Mouse (Mus musculus) heart, embryonic 12.5 days (tissue): Measurements from ENCODE around the gene Ncapg2. TPM values are rescaled to one million over a fixed set of nuclear protein-coding genes. Genes with fewer than 3 reads are reported as not detected.

ENCODE experiments used
- ATAC-seq: fragments of 200-750 bp; cut with Nextera tagmentation; 2 replicates; pipeline ENCODE4 v1.8.0; 2017; ENCODE audit warnings: moderate TSS enrichment, moderate library complexity; ENCODE audit not compliant: insufficient number of reproducible peaks, low FRiP score
- H3K27ac ChIP-seq: fragments of 300-500 bp; sonication (generic); 2 replicates; pipeline ENCODE4 v1.5.1; 2016; ENCODE audit warnings: mild to moderate bottlenecking, moderate library complexity; ENCODE audit not compliant: poor library complexity, severe bottlenecking
- H3K27me3 ChIP-seq: fragments of 300-500 bp; sonication (generic); replicated peaks from 2 replicates; pipeline ENCODE4 v1.6.1; 2016; ENCODE audit warnings: mild to moderate bottlenecking, moderate library complexity
- H3K36me3 ChIP-seq: fragments of 300-500 bp; sonication (generic); 2 replicates; pipeline ENCODE4 v1.6.1; 2016; ENCODE audit warnings: mild to moderate bottlenecking, moderate library complexity
- H3K4me1 ChIP-seq: fragments of 300-500 bp; sonication (generic); replicated peaks from 2 replicates; pipeline ENCODE4 v1.6.1; 2016; ENCODE audit warnings: mild to moderate bottlenecking
- H3K4me2 ChIP-seq: fragments of 300-500 bp; sonication (generic); 2 replicates; pipeline ENCODE4 v1.6.1; 2016; ENCODE audit warnings: mild to moderate bottlenecking, moderate library complexity
- H3K4me3 ChIP-seq: fragments of 300-500 bp; sonication (generic); 2 replicates; pipeline ENCODE4 v1.5.1; 2016; ENCODE audit warnings: mild to moderate bottlenecking
- H3K9ac ChIP-seq: fragments of 300-500 bp; sonication (generic); 2 replicates; pipeline ENCODE4 v1.6.1; 2016; ENCODE audit warnings: mild to moderate bottlenecking, moderate library complexity
- H3K9me3 ChIP-seq: fragments of 300-500 bp; sonication (generic); replicated peaks from 2 replicates; pipeline ENCODE4 v1.6.1; 2016; ENCODE audit warnings: mild to moderate bottlenecking, moderate library complexity
- WGBS: fragments of 180-500 bp; shearing (Covaris S2); methylation state at CpG from one replicate; pipeline ENCODE4 v1.1.7; 2016; 5-methylcytosine and 5-hydroxymethylcytosine counted together
- polyA plus RNA-seq: library from polyadenylated mRNA; unstranded; fragments of >200 nt; fragmentation: Nextera tagmentation; extraction: Ambion mirVana; gene quantifications from 2 replicates; pipeline ENCODE4 v1.2.1, GENCODE M21; 2016

Gene Ncapg2
- polyA plus RNA-seq, 1 experiment from 2014 or later, result 36.7 TPM

DNA sequence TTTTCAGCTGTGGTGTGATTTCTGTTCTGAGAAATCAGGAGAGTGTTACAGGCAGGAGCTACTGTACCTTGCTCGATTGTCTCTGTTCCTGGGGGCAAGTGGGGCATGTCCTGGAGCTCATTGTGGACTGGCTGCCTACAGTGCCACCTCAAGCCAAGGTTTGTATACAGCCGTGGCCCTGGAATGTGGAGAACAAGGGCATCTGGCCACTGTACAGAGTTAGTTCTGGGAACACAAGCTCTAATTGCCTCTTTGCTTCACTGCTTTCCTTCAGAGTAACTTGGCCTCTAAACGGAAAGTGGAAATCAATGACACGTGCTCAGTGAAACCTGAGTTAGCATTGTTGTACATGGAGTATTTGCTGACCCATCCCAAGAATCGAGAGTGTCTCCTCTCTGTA is 33.4 kb downstream of the Ncapg2 start:
- Histone ChIP-seq H3K27me3 (no peaks in the 10 kb centered on the region), H3K9me3 (no peaks in the 10 kb centered on the region), H3K36me3 (peaks cover 67% of the 10 kb centered on the region), H3K4me1 (0 out of 2 replicates have a peak, but pooled peaks cover 5% of the 10 kb centered on the region), H3K4me3 (no peak overlapping the region), H3K9ac (no peak overlapping the region), H3K27ac (no peak overlapping the region), H3K4me2 (no peak overlapping the region)
- WGBS, result 82% methylated on average over 5 of the region's 5 CpGs
- no peak for ATAC-seq

DNA sequence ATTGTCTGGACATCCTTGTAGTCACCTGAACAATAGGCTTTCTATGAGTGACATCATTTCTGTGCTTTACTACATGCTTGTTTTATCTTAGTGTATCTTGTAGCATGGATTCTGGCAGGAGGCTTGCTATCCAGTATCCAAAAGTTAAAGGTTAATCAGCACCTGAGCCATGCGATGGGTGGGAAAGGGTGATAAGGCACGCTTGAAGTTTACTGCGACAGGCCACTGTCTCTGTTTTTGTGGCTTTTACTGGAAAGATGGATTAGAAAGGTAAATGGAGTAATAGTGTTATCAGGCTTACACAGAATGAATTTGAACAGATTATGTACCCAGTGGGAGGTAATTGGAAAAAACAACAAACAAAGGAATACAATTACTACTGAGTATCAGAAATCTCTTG is 37.0 kb downstream of the Ncapg2 start:
- Histone ChIP-seq H3K27me3 (no peaks in the 10 kb centered on the region), H3K4me1 (0 out of 2 replicates have a peak, but pooled peaks cover 5% of the 10 kb centered on the region), H3K36me3 (peaks cover 70% of the 10 kb centered on the region), H3K9ac (no peak overlapping the region), H3K4me2 (no peak overlapping the region), H3K9me3 (no peaks in the 10 kb centered on the region), H3K4me3 (no peak overlapping the region), H3K27ac (no peak overlapping the region)
- 78% methylated on average over 3 of the region's 3 CpGs for WGBS
- ATAC-seq, result no peak

DNA sequence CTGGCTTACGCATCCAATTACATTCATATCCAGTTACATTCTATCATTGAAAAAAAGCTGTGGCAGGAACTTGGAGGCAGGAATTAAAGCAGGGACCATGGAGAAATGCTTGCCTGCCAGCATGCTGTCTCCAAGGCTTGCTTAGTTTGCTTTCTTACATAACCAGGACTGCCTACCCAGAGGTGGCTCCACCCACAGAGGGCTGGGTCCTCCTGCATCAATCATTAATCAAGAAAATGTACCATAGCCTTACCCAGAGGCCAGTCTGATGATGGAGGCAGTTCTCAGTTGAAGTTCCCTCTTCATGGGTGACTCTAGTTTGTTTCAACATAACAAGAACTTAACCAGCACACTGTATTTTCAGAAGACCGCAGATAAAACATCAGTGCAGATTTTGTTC is 44.3 kb downstream of the Ncapg2 start:
- no peaks in the 10 kb centered on the region for H3K27me3 ChIP-seq
- H3K4me1 ChIP-seq, result no peaks in the 10 kb centered on the region
- H3K4me3 ChIP-seq, result no peak overlapping the region
- no peak for ATAC-seq
- H3K9me3 ChIP-seq, result no peaks in the 10 kb centered on the region
- H3K9ac ChIP-seq, result no peak overlapping the region
- H3K4me2 ChIP-seq, result no peak overlapping the region
- H3K36me3 ChIP-seq, result peaks cover 54% of the 10 kb centered on the region
- 91% methylated on average over 2 of the region's 2 CpGs for WGBS
- no peak overlapping the region for H3K27ac ChIP-seq

GRCm38 (mm10) chr12:116460379-116461065 is 55.3 kb downstream of the Ncapg2 start:
- Histone ChIP-seq H3K27me3 (no peaks in the 10 kb centered on the region), H3K9ac (no peak overlapping the region), H3K36me3 (peaks cover 34% of the 10 kb centered on the region), H3K4me1 (no peaks in the 10 kb centered on the region), H3K27ac (no peak overlapping the region), H3K4me3 (no peak overlapping the region), H3K9me3 (no peaks in the 10 kb centered on the region), H3K4me2 (no peak overlapping the region)
- no peak for ATAC-seq
- 90% methylated on average over 6 of the region's 6 CpGs for WGBS

GRCm38 (mm10) chr12:116467030-116467429 is 61.8 kb downstream of the Ncapg2 start:
- no peak overlapping the region for H3K27ac ChIP-seq
- H3K27me3 ChIP-seq, result no peaks in the 10 kb centered on the region
- no peaks in the 10 kb centered on the region for H3K4me1 ChIP-seq
- no peaks in the 10 kb centered on the region for H3K9me3 ChIP-seq
- peaks cover 7% of the 10 kb centered on the region; the same call in 1 of the 2 replicates for H3K36me3 ChIP-seq
- no peak for ATAC-seq
- WGBS, result 84% methylated on average over 5 of the region's 5 CpGs
- H3K9ac ChIP-seq, result no peak overlapping the region
- H3K4me3 ChIP-seq, result no peak overlapping the region
- no peak overlapping the region for H3K4me2 ChIP-seq

- Histone ChIP-seq H3K36me3 (peaks cover 7% of the 10 kb centered on the region; the same call in 1 of the 2 replicates), H3K4me1 (no peaks in the 10 kb centered on the region), H3K4me2 (no peak overlapping the region), H3K4me3 (no peak overlapping the region), H3K27ac (no peak overlapping the region), H3K9ac (no peak overlapping the region), H3K27me3 (no peaks in the 10 kb centered on the region), H3K9me3 (no peaks in the 10 kb centered on the region)
- WGBS, result 82% methylated on average over 1 of the region's 1 CpGs
- ATAC-seq, result no peak
Measured at GRCm38 (mm10) chr12:116468348-116468747, 63.1 kb downstream of the Ncapg2 start.

DNA sequence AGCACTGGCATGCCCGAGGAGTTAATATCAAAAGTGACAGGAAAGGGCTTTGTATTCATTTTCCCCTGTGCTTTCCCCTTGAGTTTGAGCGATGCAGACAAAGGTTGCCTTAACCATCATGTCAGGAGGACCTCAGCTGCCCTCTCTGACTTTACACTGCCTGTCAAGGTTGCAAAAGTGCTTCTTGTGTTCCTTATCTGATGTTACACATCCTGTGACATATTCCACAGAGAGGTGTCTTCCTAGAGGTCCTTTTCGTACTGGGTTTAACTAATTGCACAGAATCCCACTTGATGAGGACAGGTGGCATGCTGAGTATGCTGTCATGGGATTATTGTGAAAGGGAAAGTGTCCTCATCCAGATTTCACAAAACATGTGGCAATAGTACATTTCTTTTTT is 63.9 kb downstream of the Ncapg2 start:
- ATAC-seq, result no peak
- no peak overlapping the region for H3K9ac ChIP-seq
- H3K4me3 ChIP-seq, result no peak overlapping the region
- H3K4me2 ChIP-seq, result no peak overlapping the region
- no peak overlapping the region for H3K27ac ChIP-seq
- peaks cover 5% of the 10 kb centered on the region; the same call in 1 of the 2 replicates for H3K36me3 ChIP-seq
- no peaks in the 10 kb centered on the region for H3K4me1 ChIP-seq
- no peaks in the 10 kb centered on the region for H3K27me3 ChIP-seq
- WGBS, result 76% methylated on average over 3 of the region's 3 CpGs
- no peaks in the 10 kb centered on the region for H3K9me3 ChIP-seq

GRCm38 (mm10) chr12:116473264-116473663 is 68.1 kb downstream of the Ncapg2 start:
- H3K27me3 ChIP-seq, result no peaks in the 10 kb centered on the region
- no peak for ATAC-seq
- H3K27ac ChIP-seq, result no peak overlapping the region
- no peaks in the 10 kb centered on the region for H3K9me3 ChIP-seq
- H3K4me2 ChIP-seq, result no peak overlapping the region
- H3K4me3 ChIP-seq, result no peak overlapping the region
- 71% methylated on average over 2 of the region's 2 CpGs for WGBS
- no peak overlapping the region for H3K9ac ChIP-seq
- no peaks in the 10 kb centered on the region for H3K36me3 ChIP-seq
- no peaks in the 10 kb centered on the region for H3K4me1 ChIP-seq

DNA sequence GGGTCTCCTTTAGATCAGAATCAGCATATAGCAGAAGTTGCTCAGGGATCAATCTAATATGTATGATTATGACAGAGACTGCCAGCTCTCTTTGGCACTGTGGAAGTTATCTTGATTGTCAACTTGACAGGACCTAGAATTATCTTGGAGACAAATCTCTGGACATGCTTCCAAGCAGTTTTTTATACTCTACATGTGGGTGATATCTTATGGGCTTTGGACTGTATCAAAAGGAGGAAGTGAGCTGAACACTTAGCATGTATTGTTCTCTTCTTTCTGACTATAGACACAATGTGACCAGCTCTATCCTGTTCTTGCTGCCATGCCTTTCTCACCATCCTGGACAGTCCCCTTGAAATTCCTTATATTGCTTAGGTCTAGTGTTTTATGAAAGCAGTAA is 68.6 kb downstream of the Ncapg2 start:
- Histone ChIP-seq H3K4me3 (no peak overlapping the region), H3K27ac (no peak overlapping the region), H3K27me3 (no peaks in the 10 kb centered on the region), H3K4me2 (no peak overlapping the region), H3K4me1 (no peaks in the 10 kb centered on the region), H3K36me3 (no peaks in the 10 kb centered on the region), H3K9ac (no peak overlapping the region), H3K9me3 (no peaks in the 10 kb centered on the region)
- ATAC-seq, result no peak

- Histone ChIP-seq H3K4me2 (no peak overlapping the region), H3K4me1 (no peaks in the 10 kb centered on the region), H3K27me3 (no peaks in the 10 kb centered on the region), H3K9me3 (no peaks in the 10 kb centered on the region), H3K36me3 (no peaks in the 10 kb centered on the region), H3K27ac (no peak overlapping the region), H3K4me3 (no peak overlapping the region), H3K9ac (no peak overlapping the region)
- no peak for ATAC-seq
- WGBS, result 59% methylated on average over 3 of the region's 3 CpGs
Measured at GRCm38 (mm10) chr12:116474676-116475075, 69.5 kb downstream of the Ncapg2 start.

DNA sequence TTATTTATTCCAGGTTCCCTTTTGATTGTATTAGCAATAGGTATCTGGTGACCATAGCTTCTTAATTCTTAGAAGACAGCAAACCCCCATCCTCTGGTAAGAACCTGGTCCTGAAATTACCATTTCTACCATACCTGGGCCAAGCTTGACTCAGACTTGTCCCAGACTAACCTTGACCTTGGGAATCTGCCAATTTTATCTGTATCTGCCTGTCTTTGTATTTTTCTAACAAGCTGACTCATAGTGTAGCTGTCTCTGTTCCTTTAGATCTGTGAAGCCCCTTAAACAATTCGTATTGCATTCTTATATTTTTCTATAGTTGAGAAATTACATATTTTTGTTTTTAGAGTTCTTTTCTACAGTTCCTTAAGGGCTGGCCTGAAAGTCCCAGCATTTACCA is 73.6 kb downstream of the Ncapg2 start:
- H3K9ac ChIP-seq, result no peak overlapping the region
- ATAC-seq, result no peak
- no peaks in the 10 kb centered on the region; the same call in 1 of the 2 replicates for H3K27me3 ChIP-seq
- 45% methylated on average over 1 of the region's 1 CpGs for WGBS
- H3K4me3 ChIP-seq, result no peak overlapping the region
- H3K27ac ChIP-seq, result no peak overlapping the region
- H3K36me3 ChIP-seq, result no peaks in the 10 kb centered on the region
- no peak overlapping the region for H3K4me2 ChIP-seq
- no peaks in the 10 kb centered on the region for H3K4me1 ChIP-seq
- no peaks in the 10 kb centered on the region for H3K9me3 ChIP-seq

DNA sequence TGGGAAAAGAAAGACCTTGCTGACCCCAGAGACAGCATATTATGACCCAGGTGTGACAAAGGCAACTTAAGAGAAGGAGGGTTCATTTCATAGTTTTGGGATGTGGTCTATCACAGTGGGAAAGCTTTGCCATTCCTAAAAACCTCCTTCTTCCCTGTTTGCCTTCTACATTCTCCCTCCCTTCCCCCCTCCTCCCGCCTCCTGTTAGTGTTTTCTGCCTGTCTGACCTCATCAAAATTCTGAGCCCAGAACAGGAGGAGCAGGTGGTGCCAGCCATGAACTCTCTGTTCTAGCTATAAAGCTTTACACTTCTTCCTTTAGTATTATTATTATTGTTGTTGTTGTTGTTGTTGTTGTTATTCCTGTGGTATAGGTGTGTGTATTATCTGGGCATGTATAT is 76.7 kb downstream of the Ncapg2 start:
- Histone ChIP-seq H3K36me3 (no peaks in the 10 kb centered on the region), H3K4me3 (no peak overlapping the region), H3K4me2 (no peak overlapping the region), H3K4me1 (peaks cover 9% of the 10 kb centered on the region), H3K9ac (no peak overlapping the region), H3K27ac (no peak overlapping the region), H3K9me3 (no peaks in the 10 kb centered on the region), H3K27me3 (peaks cover 12% of the 10 kb centered on the region)
- no peak for ATAC-seq
- WGBS, result 62% methylated on average over 1 of the region's 1 CpGs
